Mouse (Mus musculus): ENCODE results near the gene Clec16a.

The Clec16a gene

GRCm38 (mm10) chr16:10544995-10545622, at the start of gene Clec16a:
TSS of gene Clec16a (plus strand) at chr16:10545339.
- peak; percentile 98 for DNase-seq (ENCODE audit: low spot score)

GRCm38 (mm10) chr16:10495824-10496298, 49.3 kb upstream of the Clec16a start:
- DNase-seq (ENCODE audit: low spot score): no peak

GRCm38 (mm10) chr16:10498096-10498602, 47.0 kb upstream of the Clec16a start:
- DNase-seq (ENCODE audit: low spot score): no peak

GRCm38 (mm10) chr16:10499122-10499521, 46.0 kb upstream of the Clec16a start:
- no peak for DNase-seq (ENCODE audit: low spot score)

- peak; percentile 83 for DNase-seq (ENCODE audit: low spot score)
Measured at GRCm38 (mm10) chr16:10501865-10502264, 43.3 kb upstream of the Clec16a start.

- DNase-seq (ENCODE audit: low spot score): no peak
Measured at GRCm38 (mm10) chr16:10503058-10503457, 42.1 kb upstream of the Clec16a start.

GRCm38 (mm10) chr16:10507445-10507844, 37.7 kb upstream of the Clec16a start:
- DNase-seq (ENCODE audit: low spot score): no peak

- no peak for DNase-seq (ENCODE audit: low spot score)
Measured at GRCm38 (mm10) chr16:10508691-10509090, 36.4 kb upstream of the Clec16a start.

GRCm38 (mm10) chr16:10510477-10511133, 34.5 kb upstream of the Clec16a start:
- no peak for DNase-seq (ENCODE audit: low spot score)

- no peak for DNase-seq (ENCODE audit: low spot score)
Measured at GRCm38 (mm10) chr16:10511134-10511520, 34.0 kb upstream of the Clec16a start.

GRCm38 (mm10) chr16:10515953-10516572, 29.1 kb upstream of the Clec16a start:
- no peak for DNase-seq (ENCODE audit: low spot score)

GRCm38 (mm10) chr16:10518030-10518429, 27.1 kb upstream of the Clec16a start:
- no peak for DNase-seq (ENCODE audit: low spot score)

GRCm38 (mm10) chr16:10520908-10521614, 24.1 kb upstream of the Clec16a start:
- peak; percentile 89 for DNase-seq (ENCODE audit: low spot score)

GRCm38 (mm10) chr16:10522811-10523210, 22.3 kb upstream of the Clec16a start:
- peak; percentile 85 for DNase-seq (ENCODE audit: low spot score)

- no peak for DNase-seq (ENCODE audit: low spot score)
Measured at GRCm38 (mm10) chr16:10523650-10524049, 21.5 kb upstream of the Clec16a start.

GRCm38 (mm10) chr16:10524866-10525609, 20.1 kb upstream of the Clec16a start:
- no peak for DNase-seq (ENCODE audit: low spot score)

- DNase-seq (ENCODE audit: low spot score): no peak
Measured at GRCm38 (mm10) chr16:10525610-10525980, 19.5 kb upstream of the Clec16a start.

- DNase-seq (ENCODE audit: low spot score): no peak
Measured at GRCm38 (mm10) chr16:10527046-10527644, 18.0 kb upstream of the Clec16a start.

- DNase-seq (ENCODE audit: low spot score): no peak
Measured at GRCm38 (mm10) chr16:10528382-10528781, 16.8 kb upstream of the Clec16a start.

- no peak for DNase-seq (ENCODE audit: low spot score)
Measured at GRCm38 (mm10) chr16:10530179-10530578, 15.0 kb upstream of the Clec16a start.

GRCm38 (mm10) chr16:10533781-10534180, 11.4 kb upstream of the Clec16a start:
- no peak for DNase-seq (ENCODE audit: low spot score)

All from testis, postnatal 10 days (tissue).